Mouse (Mus musculus) stomach, postnatal 0 days (tissue): ENCODE measurements around the gene Kif1b.

Experiments
- CTCF ChIP-seq: IDR thresholded peaks from 2 replicates; pipeline ENCODE4 v1.5.1; 2016; ENCODE audit warnings: antibody characterized with exemption, low read depth, mild to moderate bottlenecking, moderate library complexity
- EP300 ChIP-seq: optimal IDR thresholded peaks from 2 replicates; pipeline ENCODE3; 2016; ENCODE audit warnings: antibody characterized with exemption

GRCm38 (mm10) chr4:149143594-149143993, 163.9 kb downstream of the Kif1b start:
- TF ChIP-seq EP300 (no peak), CTCF (no peak)
